Mouse (Mus musculus) lung, postnatal 0 days (tissue): Measurements from ENCODE around the gene Gm45618.

Experiments used
- CTCF ChIP-seq: IDR thresholded peaks from 2 replicates; pipeline ENCODE4 v1.5.1; 2016; ENCODE audit warnings: antibody characterized with exemption, mild to moderate bottlenecking
- EP300 ChIP-seq: IDR thresholded peaks from 2 replicates; pipeline ENCODE4 v1.6.1; 2016; ENCODE audit warnings: antibody characterized with exemption, mild to moderate bottlenecking, control low read depth

DNA sequence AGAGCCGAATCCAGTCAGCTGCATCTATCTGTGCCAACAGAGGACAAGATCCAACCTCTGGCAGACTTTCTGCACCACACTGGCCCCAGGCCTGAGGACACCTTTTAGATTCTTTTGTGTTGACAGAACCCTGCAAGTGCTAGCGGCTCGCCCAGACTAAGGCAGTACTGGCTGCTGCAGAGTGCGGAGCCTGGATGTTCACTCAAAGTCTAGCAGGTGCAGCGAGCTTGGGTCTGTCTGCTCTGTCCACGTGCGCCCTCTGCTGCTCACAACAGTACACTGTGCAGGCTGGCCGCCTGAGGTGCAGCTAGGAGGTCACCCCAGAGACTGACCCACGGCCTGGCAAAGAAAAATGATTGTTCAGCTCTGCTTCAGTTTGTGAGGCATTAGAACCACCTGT is 22.8 kb downstream of the Gm45618 start:
- TF ChIP-seq CTCF (peak; percentile 99), EP300 (no peak)
